Mouse (Mus musculus) liver, embryonic 14.5 days (tissue): ENCODE results near the gene Phlpp2. TPM values are rescaled to one million over a fixed set of nuclear protein-coding genes. Genes with fewer than 3 reads are reported as not detected.

Experiments
- ATAC-seq: fragments of 200-750 bp; cut with Nextera tagmentation; 2 replicates; pipeline ENCODE4 v1.8.0; 2017; ENCODE audit warnings: moderate number of reproducible peaks, mild to moderate bottlenecking, moderate library complexity; ENCODE audit not compliant: insufficient read depth
- DNase-seq, 3 experiments: peaks; one replicate each; pipeline ENCODE4 v3.0.0-alpha.2; 2012 to 2013; ENCODE audit warnings: low read depth in 3 of 3, low spot score in 3 of 3
- H3K27ac ChIP-seq: fragments of 300-500 bp; sonication (generic); 2 replicates; pipeline ENCODE4 v1.5.1; 2014; ENCODE audit warnings: moderate library complexity, mild to moderate bottlenecking, control low read depth, inconsistent platforms
- H3K27me3 ChIP-seq: fragments of 300-500 bp; sonication (generic); 2 replicates; pipeline ENCODE4 v1.6.1; 2014; ENCODE audit warnings: mild to moderate bottlenecking, low read length, moderate library complexity; ENCODE audit not compliant: control insufficient read depth, insufficient read depth
- H3K36me3 ChIP-seq: fragments of 300-500 bp; sonication (generic); replicated peaks from 2 replicates; pipeline ENCODE4 v1.6.1; 2014; ENCODE audit warnings: low read depth; ENCODE audit not compliant: control insufficient read depth, insufficient read depth
- H3K4me1 ChIP-seq, 2 experiments: fragments of 200-500 bp in 1 of 2; fragments of 300-500 bp in 1 of 2; sonication (generic) in 1 of 2; replicated peaks; 2 replicates each; pipeline ENCODE4 v1.6.1; 2012 to 2014; ENCODE audit warnings: antibody characterized with exemption in 1 of 2, inconsistent platforms in 1 of 2, low read length in 1 of 2; ENCODE audit not compliant: control insufficient read depth in 2 of 2, insufficient read depth in 2 of 2
- H3K4me2 ChIP-seq: fragments of 300-500 bp; sonication (generic); 2 replicates; pipeline ENCODE4 v1.6.1; 2014; ENCODE audit warnings: low read depth, mild to moderate bottlenecking, control low read depth, moderate library complexity
- H3K4me3 ChIP-seq, 2 experiments: fragments of 200-500 bp in 1 of 2; fragments of 300-500 bp in 1 of 2; sonication (generic) in 1 of 2; 2 replicates each; pipeline ENCODE4 v1.5.1; 2012 to 2014; ENCODE audit warnings: low read depth in 2 of 2, low read length in 2 of 2, mild to moderate bottlenecking in 2 of 2, control low read depth in 1 of 2, inconsistent platforms in 1 of 2, moderate library complexity in 1 of 2; ENCODE audit not compliant: insufficient read depth in 1 of 2
- H3K9ac ChIP-seq: fragments of 300-500 bp; sonication (generic); replicated peaks from 2 replicates; pipeline ENCODE4 v1.6.1; 2014; ENCODE audit warnings: mild to moderate bottlenecking, control low read depth, moderate library complexity
- H3K9me3 ChIP-seq: fragments of 300-500 bp; sonication (generic); 2 replicates; pipeline ENCODE4 v1.6.1; 2016; ENCODE audit warnings: low read length, mixed read lengths; ENCODE audit not compliant: control insufficient read depth
- CTCF ChIP-seq: IDR thresholded peaks from 2 replicates; pipeline ENCODE4 v1.5.1; 2016; ENCODE audit warnings: antibody characterized with exemption, low read depth, control low read depth
- EP300 ChIP-seq: IDR thresholded peaks from 2 replicates; pipeline ENCODE4 v1.6.1; 2016; ENCODE audit warnings: antibody characterized with exemption, low read depth
- WGBS: fragments of 180-500 bp; shearing (Covaris S2); extraction: QIAGEN DNeasy Blood & Tissue Kit; methylation state at CpG from one replicate; pipeline ENCODE4 v1.1.7; 2014; ENCODE audit not compliant: insufficient replicate concordance; 5-methylcytosine and 5-hydroxymethylcytosine counted together
- polyA plus RNA-seq, 2 experiments: library from polyadenylated mRNA; depleted of rRNA in 1 of 2; stranded (reverse) in 1 of 2; unstranded in 1 of 2; fragments of >200 nt; fragmentation: Nextera tagmentation in 1 of 2; extraction: Ambion mirVana in 1 of 2; gene quantifications; 2 replicates each; pipeline versions ENCODE4 v1.2.1 to v1.2.3; 2012 to 2014

Gene Phlpp2
- polyA plus RNA-seq, 2 experiments = 3.9 to 6.5 TPM

- ATAC-seq = no peak
- no peaks in the 10 kb centered on the region for H3K9me3 ChIP-seq
- H3K4me3 ChIP-seq = no peak overlapping the region
- H3K4me2 ChIP-seq = no peak overlapping the region
- H3K27me3 ChIP-seq = peaks cover 2% of the 10 kb centered on the region
- no peak for TF ChIP-seq EP300
- TF ChIP-seq CTCF = no peak
- no peak for DNase-seq
- H3K4me1 ChIP-seq = 0 out of 4 replicates have a peak, but pooled peaks cover 0 to 3% of the 10 kb centered on the region in 2 experiments
- no peaks in the 10 kb centered on the region for H3K36me3 ChIP-seq
- no peak overlapping the region for H3K9ac ChIP-seq
- no peak overlapping the region for H3K27ac ChIP-seq
- WGBS = 56% methylated on average over 13 of the region's 13 CpGs
Observed at GRCm38 (mm10) chr8:109954486-109954948, 86.2 kb downstream of the Phlpp2 start.

GRCm38 (mm10) chr8:109957167-109958028 lies 89.1 kb downstream of the Phlpp2 start:
- Histone ChIP-seq H3K9me3 (no peaks in the 10 kb centered on the region), H3K36me3 (no peaks in the 10 kb centered on the region), H3K27me3 (peaks cover 20% of the 10 kb centered on the region), H3K9ac (no peak overlapping the region), H3K4me1 (0 out of 4 replicates have a peak, but pooled peaks cover 0 to 3% of the 10 kb centered on the region in 2 experiments), H3K27ac (no peak overlapping the region), H3K4me3 (no peak overlapping the region), H3K4me2 (no peak overlapping the region)
- no peak for TF ChIP-seq CTCF
- ATAC-seq (no peak), DNase-seq (no peak)
- 15% methylated on average over 16 of the region's 16 CpGs for WGBS

- Histone ChIP-seq H3K36me3 (no peaks in the 10 kb centered on the region), H3K4me3 (no peak overlapping the region), H3K27ac (no peak overlapping the region), H3K9me3 (no peaks in the 10 kb centered on the region), H3K4me1 (0 out of 4 replicates have a peak, but pooled peaks cover 0 to 3% of the 10 kb centered on the region in 2 experiments), H3K9ac (no peak overlapping the region), H3K4me2 (no peak overlapping the region), H3K27me3 (peaks cover 20% of the 10 kb centered on the region)
- 31% methylated on average over 12 of the region's 12 CpGs for WGBS
- ATAC-seq (no peak), DNase-seq (no peak)
- no peak for TF ChIP-seq CTCF
- no peak for TF ChIP-seq EP300
Observed at GRCm38 (mm10) chr8:109958036-109958655, 89.8 kb downstream of the Phlpp2 start.

- H3K27ac ChIP-seq = no peak overlapping the region
- no peak for ATAC-seq
- H3K27me3 ChIP-seq = peaks cover 20% of the 10 kb centered on the region
- TF ChIP-seq EP300 = no peak
- no peak for TF ChIP-seq CTCF
- 0 out of 4 replicates have a peak, but pooled peaks cover 0 to 3% of the 10 kb centered on the region in 2 experiments for H3K4me1 ChIP-seq
- no peak overlapping the region for H3K4me2 ChIP-seq
- 68% methylated on average over 4 of the region's 4 CpGs for WGBS
- H3K4me3 ChIP-seq = no peak overlapping the region
- no peaks in the 10 kb centered on the region for H3K36me3 ChIP-seq
- no peaks in the 10 kb centered on the region for H3K9me3 ChIP-seq
- H3K9ac ChIP-seq = no peak overlapping the region
- DNase-seq = no peak
Observed at GRCm38 (mm10) chr8:109959112-109959511, 90.8 kb downstream of the Phlpp2 start.
